Mouse (Mus musculus): ENCODE measurements around the gene C1qtnf3. TPM values are rescaled to one million over a fixed set of nuclear protein-coding genes. Genes with fewer than 3 reads are reported as not detected.

The C1qtnf3 gene
- polyA plus RNA-seq, 1 experiment = 1.7 TPM

DNA sequence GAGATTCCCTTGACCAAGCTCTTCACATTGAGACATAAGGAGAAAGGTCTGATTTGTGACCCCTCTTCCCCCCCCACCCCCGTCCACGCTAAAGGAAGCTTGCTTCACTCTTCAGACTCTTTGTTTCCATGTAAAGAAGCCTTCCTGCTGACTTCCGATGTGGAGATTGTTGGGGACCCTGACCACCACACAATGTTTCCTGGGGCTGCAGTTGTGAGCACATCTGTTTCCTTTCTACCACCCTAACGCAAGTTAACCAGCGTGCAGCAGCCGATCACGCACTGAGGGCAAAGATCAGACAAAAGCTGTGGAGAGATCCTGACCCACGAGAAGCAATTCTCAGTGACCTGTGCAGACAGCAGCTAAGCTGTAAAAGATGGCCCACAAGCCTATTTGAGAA is 24.8 kb upstream of the C1qtnf3 start:
- Histone ChIP-seq H3K4me3 (replicated peaks; ENCODE audit: extremely low read depth, low read depth, low read length) (no peak overlapping the region), H3K4me1 (ENCODE audit: control insufficient read depth, insufficient read depth, low read length) (no peaks in the 10 kb centered on the region)
- TF ChIP-seq CTCF (IDR thresholded peaks at IDR 0.05; ENCODE audit: insufficient read depth, low read length) = no peak
- no peak for TF ChIP-seq POLR2A (IDR thresholded peaks at IDR 0.05; ENCODE audit: borderline replicate concordance, extremely low read depth, low read depth, low read length)
- WGBS = 38% methylated on average over 8 of the region's 8 CpGs
- DNase-seq = no peak

DNA sequence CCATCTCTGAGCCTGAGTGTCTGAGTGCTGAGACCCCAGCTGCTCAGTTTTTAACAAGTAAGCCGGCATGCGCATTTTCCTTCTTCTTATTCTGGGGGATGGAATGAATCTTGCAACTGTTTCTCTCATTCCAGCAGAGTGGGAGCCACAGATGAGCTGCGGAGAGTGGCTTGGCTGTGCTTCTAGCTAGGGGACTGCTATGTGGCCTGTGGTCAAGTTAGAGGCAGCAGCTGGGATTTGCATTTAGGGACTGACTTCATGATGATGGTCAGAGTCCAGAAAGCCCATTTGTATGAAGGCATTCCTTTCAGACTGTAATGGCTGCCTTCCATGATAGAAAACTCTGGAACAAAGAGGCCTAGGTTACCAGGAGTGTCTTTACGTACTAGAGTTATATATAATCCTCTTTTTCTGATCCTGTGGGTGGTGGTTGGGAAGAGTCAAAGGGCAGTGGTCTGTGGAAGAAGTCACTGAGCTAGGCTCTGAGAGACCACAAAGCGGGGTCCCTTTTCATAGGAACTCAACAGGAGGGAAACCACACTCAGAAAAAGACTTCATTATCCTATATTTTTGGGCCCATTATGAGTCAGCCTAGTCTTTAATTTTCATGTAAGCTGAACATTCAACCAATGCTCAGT is 23.4 kb upstream of the C1qtnf3 start:
- 94% methylated on average over 5 of the region's 5 CpGs for WGBS
- H3K4me3 ChIP-seq (replicated peaks; ENCODE audit: extremely low read depth, low read depth, low read length) = no peak overlapping the region
- no peaks in the 10 kb centered on the region for H3K4me1 ChIP-seq (ENCODE audit: control insufficient read depth, insufficient read depth, low read length)
- DNase-seq = no peak
- TF ChIP-seq POLR2A (IDR thresholded peaks at IDR 0.05; ENCODE audit: borderline replicate concordance, extremely low read depth, low read depth, low read length) (no peak), CTCF (IDR thresholded peaks at IDR 0.05; ENCODE audit: insufficient read depth, low read length) (no peak)

DNA sequence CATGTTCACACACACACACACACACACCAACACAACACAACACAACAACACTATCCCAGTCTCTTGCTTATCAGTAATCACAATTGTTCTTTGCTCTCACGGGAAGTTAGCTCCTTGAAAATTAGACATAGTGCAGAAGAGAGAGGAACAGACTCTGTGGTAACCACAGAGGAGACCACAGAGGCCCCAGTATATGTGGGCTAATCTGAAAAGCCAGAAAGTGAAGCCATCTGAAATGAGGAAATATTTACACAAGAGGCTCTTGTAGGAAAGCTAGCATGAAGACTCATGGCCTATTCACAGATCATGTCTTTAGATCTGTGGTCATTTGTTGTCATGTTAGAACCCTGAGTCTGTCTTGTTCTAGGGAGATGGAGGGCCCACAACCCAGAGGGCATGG is 18.2 kb upstream of the C1qtnf3 start:
- WGBS = 31% methylated on average over 1 of the region's 1 CpGs
- TF ChIP-seq POLR2A (IDR thresholded peaks at IDR 0.05; ENCODE audit: borderline replicate concordance, extremely low read depth, low read depth, low read length) (no peak), CTCF (IDR thresholded peaks at IDR 0.05; ENCODE audit: insufficient read depth, low read length) (no peak)

DNA sequence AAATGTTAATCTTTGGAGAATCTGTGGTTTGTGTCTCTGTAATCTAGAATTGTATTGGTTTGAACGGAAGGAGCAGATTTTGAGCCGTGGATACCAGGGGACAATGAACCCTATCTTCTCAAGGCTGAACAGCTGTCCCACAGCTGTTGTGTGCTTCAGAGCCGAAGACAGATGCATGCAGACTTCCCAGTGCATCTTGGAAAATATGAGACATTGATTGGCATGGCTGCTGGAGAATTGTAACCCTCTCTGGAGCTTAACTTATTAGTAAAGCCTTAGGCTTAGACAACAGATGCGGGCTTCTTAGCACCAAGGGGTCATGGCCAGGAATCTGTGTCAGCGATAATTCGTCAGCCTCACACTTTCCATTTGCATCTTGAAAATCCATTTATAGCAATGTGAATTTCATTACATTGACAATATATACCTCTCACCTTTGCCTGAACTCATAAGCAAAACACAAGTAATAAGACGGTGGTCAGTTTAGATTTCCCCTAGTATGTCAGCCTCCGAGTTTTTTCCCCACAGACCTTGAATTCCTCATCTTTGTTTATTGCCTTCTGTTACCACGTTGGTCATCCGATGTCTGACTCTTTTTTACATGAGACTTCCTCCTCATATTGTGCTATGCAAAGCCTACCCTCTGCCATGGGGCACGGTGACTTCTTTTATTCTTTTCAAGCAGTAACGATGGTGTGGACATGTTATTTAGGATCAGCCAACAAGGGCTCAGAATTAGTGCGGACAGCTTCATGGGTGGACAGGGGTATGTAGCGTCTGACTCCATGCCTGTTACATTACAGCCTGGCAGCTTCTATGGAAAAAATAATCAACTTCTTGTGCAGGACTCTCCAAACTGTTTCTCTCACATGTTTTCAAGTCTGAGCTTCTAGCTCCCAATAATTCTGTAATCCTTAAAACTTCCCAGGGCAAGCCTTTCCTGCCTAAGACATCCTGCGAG is 11.7 kb upstream of the C1qtnf3 start:
- no peak for DNase-seq
- WGBS = 59% methylated on average over 15 of the region's 15 CpGs
- Histone ChIP-seq H3K4me3 (replicated peaks; ENCODE audit: extremely low read depth, low read depth, low read length) (no peak overlapping the region), H3K4me1 (ENCODE audit: control insufficient read depth, insufficient read depth, low read length) (no peaks in the 10 kb centered on the region)
- no peak for TF ChIP-seq CTCF (IDR thresholded peaks at IDR 0.05; ENCODE audit: insufficient read depth, low read length)
- no peak for TF ChIP-seq POLR2A (IDR thresholded peaks at IDR 0.05; ENCODE audit: borderline replicate concordance, extremely low read depth, low read depth, low read length)

More for the DNA sequence above, 18.2 kb upstream of the C1qtnf3 start:
- Histone ChIP-seq H3K4me3 (replicated peaks; ENCODE audit: extremely low read depth, low read depth, low read length) (no peak overlapping the region), H3K4me1 (ENCODE audit: control insufficient read depth, insufficient read depth, low read length) (no peaks in the 10 kb centered on the region)
- no peak for DNase-seq

DNA sequence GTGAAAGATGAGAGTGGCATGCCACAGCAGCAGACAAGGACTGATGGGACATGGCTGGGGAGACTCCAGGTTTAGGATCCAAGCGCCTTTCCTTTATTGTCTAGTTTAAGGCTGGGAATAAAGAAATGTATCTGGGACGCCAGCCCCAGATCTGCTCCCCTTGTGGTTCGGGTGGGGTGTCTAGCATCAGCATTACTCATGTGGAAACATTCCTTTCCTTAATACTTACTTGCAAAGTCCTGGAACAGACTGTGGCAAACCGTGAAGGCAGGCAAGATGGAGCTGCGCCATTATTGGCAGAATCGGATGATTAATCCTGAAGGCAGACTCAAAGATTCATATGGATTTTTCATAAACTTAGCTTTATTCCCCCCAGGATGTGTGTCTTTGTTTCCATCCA is 10.2 kb upstream of the C1qtnf3 start:
- no peak overlapping the region for H3K4me3 ChIP-seq (replicated peaks; ENCODE audit: extremely low read depth, low read depth, low read length)
- no peak for DNase-seq
- TF ChIP-seq POLR2A (IDR thresholded peaks at IDR 0.05; ENCODE audit: borderline replicate concordance, extremely low read depth, low read depth, low read length) (no peak), CTCF (IDR thresholded peaks at IDR 0.05; ENCODE audit: insufficient read depth, low read length) (no peak)
- no peaks in the 10 kb centered on the region for H3K4me1 ChIP-seq (ENCODE audit: control insufficient read depth, insufficient read depth, low read length)
- 72% methylated on average over 6 of the region's 6 CpGs for WGBS

DNA sequence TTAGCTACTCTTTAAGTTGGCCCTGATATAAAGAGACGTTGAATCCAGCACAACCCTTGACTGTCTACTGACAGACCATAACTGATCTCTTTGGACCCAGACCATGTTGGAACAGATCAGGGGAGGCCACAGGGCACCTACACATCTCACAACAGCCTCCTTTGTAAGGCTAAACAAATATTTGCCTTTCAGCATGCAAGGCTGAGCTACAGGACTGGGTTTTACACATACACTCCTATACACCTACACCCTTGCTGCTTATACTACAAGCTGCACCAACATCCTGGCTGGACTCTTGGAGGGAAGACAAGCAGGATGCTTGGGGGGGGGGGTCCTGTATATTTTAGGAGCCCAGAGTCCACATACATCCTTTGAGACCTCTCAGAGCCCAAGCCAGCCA is 4.3 kb upstream of the C1qtnf3 start:
- Histone ChIP-seq H3K4me1 (ENCODE audit: control insufficient read depth, insufficient read depth, low read length) (no peaks in the 10 kb centered on the region), H3K4me3 (replicated peaks; ENCODE audit: extremely low read depth, low read depth, low read length) (no peak overlapping the region)
- no peak for TF ChIP-seq POLR2A (IDR thresholded peaks at IDR 0.05; ENCODE audit: borderline replicate concordance, extremely low read depth, low read depth, low read length)
- no peak for TF ChIP-seq CTCF (IDR thresholded peaks at IDR 0.05; ENCODE audit: insufficient read depth, low read length)
- WGBS = 51% methylated on average over 1 of the region's 1 CpGs
- no peak for DNase-seq

DNA sequence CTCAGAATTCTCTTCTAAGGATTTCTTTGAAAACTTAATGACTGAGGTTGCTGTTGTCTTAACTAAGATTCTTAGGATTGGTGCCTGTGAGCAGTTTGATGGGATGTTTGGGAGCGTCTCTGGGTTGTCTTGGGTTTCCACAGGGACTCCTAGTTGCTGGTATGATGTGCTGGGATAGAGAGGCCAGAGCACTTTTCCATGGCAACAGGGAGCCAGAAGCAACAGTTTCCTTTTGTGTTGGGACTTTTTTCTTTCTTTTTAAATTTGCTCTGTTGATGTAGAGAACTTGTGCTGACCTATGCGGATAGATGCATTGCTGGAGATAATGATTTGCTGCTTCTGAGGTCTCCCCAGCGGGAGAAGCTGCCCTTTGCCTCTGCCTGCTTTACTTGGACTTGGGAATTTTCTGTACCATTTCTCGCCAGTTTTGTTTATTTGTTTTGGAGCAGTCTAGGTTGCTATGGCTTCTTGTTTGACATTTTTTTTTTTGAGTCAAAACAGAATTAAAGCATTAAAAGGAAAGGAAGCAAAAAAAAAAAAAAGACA is 701 bp downstream of the C1qtnf3 start:
- H3K4me1 ChIP-seq (ENCODE audit: control insufficient read depth, insufficient read depth, low read length) = no peaks in the 10 kb centered on the region
- DNase-seq = no peak
- WGBS = 53% methylated on average over 4 of the region's 4 CpGs
- no peak overlapping the region for H3K4me3 ChIP-seq (replicated peaks; ENCODE audit: extremely low read depth, low read depth, low read length)
- TF ChIP-seq CTCF (IDR thresholded peaks at IDR 0.05; ENCODE audit: insufficient read depth, low read length) = no peak
- TF ChIP-seq POLR2A (IDR thresholded peaks at IDR 0.05; ENCODE audit: borderline replicate concordance, extremely low read depth, low read depth, low read length) = no peak

DNA sequence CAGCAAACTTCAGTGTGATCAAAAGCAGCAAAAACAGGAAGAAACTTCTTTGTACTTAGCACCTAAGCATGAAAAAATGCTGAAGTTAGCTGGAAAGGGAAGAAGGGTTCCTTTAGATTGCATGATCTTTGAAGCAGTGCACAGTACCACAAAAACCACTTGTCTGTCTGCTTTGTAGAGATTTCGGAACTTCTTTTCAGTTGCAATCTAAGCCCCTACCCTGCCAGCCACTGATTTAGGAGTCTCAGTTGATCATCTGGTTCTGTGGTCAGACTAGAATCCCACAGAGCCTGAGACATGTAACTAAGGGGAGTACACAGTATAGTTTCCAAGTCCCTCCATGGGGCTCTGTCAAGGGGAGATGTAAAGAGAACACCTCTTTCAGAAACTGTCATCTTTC is 1.3 kb downstream of the C1qtnf3 start:
- no peak for TF ChIP-seq CTCF (IDR thresholded peaks at IDR 0.05; ENCODE audit: insufficient read depth, low read length)
- no peak for TF ChIP-seq POLR2A (IDR thresholded peaks at IDR 0.05; ENCODE audit: borderline replicate concordance, extremely low read depth, low read depth, low read length)
- H3K4me1 ChIP-seq (ENCODE audit: control insufficient read depth, insufficient read depth, low read length) = no peaks in the 10 kb centered on the region
- 62% methylated on average over 1 of the region's 1 CpGs for WGBS
- no peak for DNase-seq
- no peak overlapping the region for H3K4me3 ChIP-seq (replicated peaks; ENCODE audit: extremely low read depth, low read depth, low read length)

DNA sequence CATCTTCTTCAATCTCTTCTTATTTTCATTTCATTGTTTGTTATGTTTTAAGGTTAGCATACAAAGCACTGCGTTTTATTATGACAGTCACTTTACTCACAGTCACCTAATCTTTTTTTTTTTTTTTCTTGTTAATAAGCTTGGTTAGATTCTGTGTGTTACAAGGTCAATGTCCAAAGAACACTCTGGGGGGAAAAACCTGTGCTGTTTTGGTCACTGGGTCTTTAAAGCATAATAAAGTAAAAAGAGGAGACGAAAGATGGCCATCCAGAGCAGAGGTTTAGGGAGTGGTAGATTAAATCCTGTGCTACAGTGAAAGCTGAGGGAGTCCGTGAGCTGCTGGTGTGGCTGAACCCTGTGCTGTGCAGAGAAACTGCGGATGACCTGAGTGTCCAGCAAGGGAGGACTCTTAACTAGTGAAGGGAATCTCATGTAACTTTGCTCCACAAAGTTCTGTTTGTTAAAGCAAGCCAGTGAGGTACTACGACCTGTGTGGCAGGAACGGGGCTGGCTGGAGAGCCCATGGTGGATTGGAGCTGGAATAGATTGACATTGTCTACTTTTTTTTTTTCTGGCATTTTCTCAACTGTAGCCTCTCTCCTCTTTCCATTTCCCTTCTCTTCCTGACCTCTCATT is 2.4 kb downstream of the C1qtnf3 start:
- 82% methylated on average over 6 of the region's 6 CpGs for WGBS
- no peak overlapping the region for H3K4me3 ChIP-seq (replicated peaks; ENCODE audit: extremely low read depth, low read depth, low read length)
- no peak for DNase-seq
- TF ChIP-seq CTCF (IDR thresholded peaks at IDR 0.05; ENCODE audit: insufficient read depth, low read length) (no peak), POLR2A (IDR thresholded peaks at IDR 0.05; ENCODE audit: borderline replicate concordance, extremely low read depth, low read depth, low read length) (no peak)
- H3K4me1 ChIP-seq (ENCODE audit: control insufficient read depth, insufficient read depth, low read length) = no peaks in the 10 kb centered on the region

All from lung, adult 2 months (tissue).